Mouse (Mus musculus): ENCODE results near the gene Upp2.

- no peak for TF ChIP-seq POLR2A (IDR thresholded peaks at IDR 0.05; ENCODE audit: borderline replicate concordance, extremely low read depth, low read depth, low read length)
- no peak for TF ChIP-seq CTCF (IDR thresholded peaks at IDR 0.05; ENCODE audit: insufficient read depth, low read length)
Observed at GRCm38 (mm10) chr2:58799623-58800022, 232.5 kb downstream of the Upp2 start.
